Mouse (Mus musculus) MEL (cell line): ENCODE results near the gene Zkscan2. TPM values are rescaled to one million over a fixed set of nuclear protein-coding genes. Genes with fewer than 3 reads are reported as not detected.

Experiments used
- DNase-seq: peaks from one replicate; pipeline ENCODE4 v3.0.0; 2011; ENCODE audit warnings: low read depth, low spot score
- H3K27ac ChIP-seq: 2 replicates; pipeline ENCODE4 v1.5.1; 2012; ENCODE audit warnings: low read depth, mild to moderate bottlenecking, control low read depth, low read length, moderate library complexity; ENCODE audit not compliant: control insufficient read depth
- H3K27me3 ChIP-seq, 2 experiments: fragments of 150-350 bp in 1 of 2; sonication (generic) in 1 of 2; 2 replicates each; pipeline ENCODE4 v1.6.1; 2012; ENCODE audit warnings: low read length in 2 of 2, mild to moderate bottlenecking in 2 of 2, improper control_type of control experiment in 1 of 2, moderate library complexity in 1 of 2; ENCODE audit not compliant: insufficient read depth in 2 of 2, control insufficient read depth in 1 of 2
- H3K36me3 ChIP-seq, 2 experiments: 2 replicates each; pipeline ENCODE4 v1.6.1; 2012 to 2014; ENCODE audit warnings: low read length in 2 of 2, improper control_type of control experiment in 1 of 2, inconsistent platforms in 1 of 2, mild to moderate bottlenecking in 1 of 2; ENCODE audit not compliant: insufficient read depth in 2 of 2, control insufficient read depth in 1 of 2
- H3K4me1 ChIP-seq, 2 experiments: fragments of 150-350 bp in 1 of 2; sonication (generic) in 1 of 2; 2 replicates each; pipeline ENCODE4 v1.6.1; 2012; ENCODE audit warnings: low read length in 2 of 2, improper control_type of control experiment in 1 of 2, mild to moderate bottlenecking in 1 of 2; ENCODE audit not compliant: insufficient read depth in 2 of 2, control insufficient read depth in 1 of 2
- H3K4me3 ChIP-seq, 2 experiments: fragments of 150-350 bp in 1 of 2; sonication (generic) in 1 of 2; 2 replicates each; pipeline ENCODE4 v1.5.1; 2012; ENCODE audit warnings: low read depth in 2 of 2, low read length in 2 of 2, mild to moderate bottlenecking in 2 of 2, moderate library complexity in 2 of 2, control low read depth in 1 of 2, improper control_type of control experiment in 1 of 2; ENCODE audit not compliant: control insufficient read depth in 1 of 2, insufficient read depth in 1 of 2
- H3K79me2 ChIP-seq: 2 replicates; pipeline ENCODE4 v1.6.1; 2012; ENCODE audit warnings: mild to moderate bottlenecking, low read length, moderate library complexity; ENCODE audit not compliant: control insufficient read depth, poor library complexity, insufficient read depth
- H3K9ac ChIP-seq: 2 replicates; pipeline ENCODE4 v1.6.1; 2012; ENCODE audit warnings: low read depth, mild to moderate bottlenecking, control low read depth, low read length, moderate library complexity; ENCODE audit not compliant: control insufficient read depth, poor library complexity, severe bottlenecking
- H3K9me3 ChIP-seq: fragments of 150-350 bp; sonication (generic); replicated peaks from 2 replicates; pipeline ENCODE4 v1.6.1; 2012; ENCODE audit warnings: mild to moderate bottlenecking, low read length, improper control_type of control experiment, moderate library complexity; ENCODE audit not compliant: insufficient read depth
- BHLHE40 ChIP-seq: IDR thresholded peaks from 2 replicates; pipeline ENCODE4 v1.6.1; 2012; ENCODE audit warnings: low read depth, mild to moderate bottlenecking, inconsistent platforms, low read length, improper control_type of control experiment, borderline replicate concordance
- CTCF ChIP-seq, 3 experiments: IDR thresholded peaks in 2 of 3; conservative IDR thresholded peaks in 1 of 3; 2 replicates each; pipeline ENCODE4 v1.5.1; 2011 to 2012; ENCODE audit warnings: low read length in 3 of 3, low read depth in 2 of 3, mild to moderate bottlenecking in 2 of 3, improper control_type of control experiment in 1 of 3, inconsistent platforms in 1 of 3, mixed read lengths in 1 of 3, moderate library complexity in 1 of 3; ENCODE audit not compliant: control insufficient read depth in 1 of 3, insufficient read depth in 1 of 3, poor library complexity in 1 of 3, severe bottlenecking in 1 of 3
- E2F4 ChIP-seq: IDR thresholded peaks from 2 replicates; pipeline ENCODE4 v1.6.1; 2011; ENCODE audit warnings: low read depth, low read length, improper control_type of control experiment, borderline replicate concordance
- ELF1 ChIP-seq: IDR thresholded peaks from 2 replicates; pipeline ENCODE4 v1.6.1; 2014; ENCODE audit warnings: low read depth, mild to moderate bottlenecking, inconsistent platforms, low read length, improper control_type of control experiment, moderate library complexity
- ETS1 ChIP-seq: IDR thresholded peaks from 2 replicates; pipeline ENCODE4 v1.6.1; 2012; ENCODE audit warnings: low read depth, mild to moderate bottlenecking, inconsistent platforms, low read length, improper control_type of control experiment, moderate library complexity
- GABPA ChIP-seq: IDR thresholded peaks from 2 replicates; pipeline ENCODE4 v1.6.1; 2012; ENCODE audit warnings: low read depth, mild to moderate bottlenecking, inconsistent platforms, low read length, improper control_type of control experiment, moderate library complexity
- GATA1 ChIP-seq: IDR thresholded peaks from 2 replicates; pipeline ENCODE4 v1.6.1; 2011; ENCODE audit warnings: low read depth, low read length, improper control_type of control experiment
- JUND ChIP-seq: IDR thresholded peaks from 2 replicates; pipeline ENCODE4 v1.6.1; 2011; ENCODE audit warnings: low read depth, mild to moderate bottlenecking, improper control_type of control experiment, low read length
- KAT2A ChIP-seq: conservative IDR thresholded peaks from 2 replicates; pipeline ENCODE4 v1.6.1; 2012; ENCODE audit warnings: low read depth, low read length, improper control_type of control experiment, inconsistent platforms
- MAFK ChIP-seq: IDR thresholded peaks from 2 replicates; pipeline ENCODE4 v1.6.1; 2011; ENCODE audit warnings: low read depth, mild to moderate bottlenecking, low read length, improper control_type of control experiment, borderline replicate concordance
- MAX ChIP-seq: IDR thresholded peaks from 2 replicates; pipeline ENCODE4 v1.6.1; 2011; ENCODE audit warnings: low read length, improper control_type of control experiment
- MEF2A ChIP-seq: IDR thresholded peaks from 2 replicates; pipeline ENCODE4 v1.6.1; 2014; ENCODE audit warnings: low read depth, mild to moderate bottlenecking, inconsistent platforms, low read length, improper control_type of control experiment; ENCODE audit not compliant: poor library complexity, insufficient replicate concordance, severe bottlenecking; ENCODE audit errors: extremely low read depth
- MXI1 ChIP-seq: IDR thresholded peaks from 2 replicates; pipeline ENCODE4 v1.6.1; 2011; ENCODE audit warnings: mild to moderate bottlenecking, low read depth, low read length, improper control_type of control experiment
- MYB ChIP-seq: IDR thresholded peaks from 2 replicates; pipeline ENCODE4 v1.6.1; 2011; ENCODE audit warnings: mild to moderate bottlenecking, low read depth, low read length, improper control_type of control experiment
- MYC ChIP-seq: IDR thresholded peaks from 2 replicates; pipeline ENCODE4 v1.6.1; 2011; ENCODE audit warnings: low read depth, mild to moderate bottlenecking, low read length, improper control_type of control experiment, moderate library complexity
- NELFE ChIP-seq: IDR thresholded peaks from 2 replicates; pipeline ENCODE4 v1.6.1; 2011; ENCODE audit warnings: low read depth, low read length, improper control_type of control experiment
- NRF1 ChIP-seq: IDR thresholded peaks from 2 replicates; pipeline ENCODE4 v1.6.1; 2014; ENCODE audit warnings: low read depth, mild to moderate bottlenecking, inconsistent platforms, low read length, improper control_type of control experiment, moderate library complexity; ENCODE audit not compliant: poor library complexity, insufficient read depth, severe bottlenecking
- POLR2AphosphoS5 ChIP-seq: IDR thresholded peaks from 2 replicates; pipeline ENCODE4 v1.6.1; 2012; ENCODE audit warnings: low read depth, borderline replicate concordance, mild to moderate bottlenecking, inconsistent platforms, low read length, moderate library complexity, mixed read lengths
- RAD21 ChIP-seq: IDR thresholded peaks from 2 replicates; pipeline ENCODE4 v1.6.1; 2011; ENCODE audit warnings: mild to moderate bottlenecking, low read depth, low read length, improper control_type of control experiment
- RCOR1 ChIP-seq: IDR thresholded peaks from 2 replicates; pipeline ENCODE4 v1.6.1; 2012; ENCODE audit warnings: low read depth, mild to moderate bottlenecking, inconsistent platforms, low read length, improper control_type of control experiment
- SIN3A ChIP-seq: IDR thresholded peaks from 2 replicates; pipeline ENCODE4 v1.6.1; 2012; ENCODE audit warnings: low read length, improper control_type of control experiment, inconsistent platforms
- SMC3 ChIP-seq: IDR thresholded peaks from 2 replicates; pipeline ENCODE4 v1.6.1; 2011; ENCODE audit warnings: low read depth, low read length, improper control_type of control experiment
- TAL1 ChIP-seq: IDR thresholded peaks from 2 replicates; pipeline ENCODE4 v1.6.1; 2012; ENCODE audit warnings: mild to moderate bottlenecking, inconsistent platforms, low read length, moderate library complexity, mixed read lengths
- TCF12 ChIP-seq: IDR thresholded peaks from 2 replicates; pipeline ENCODE4 v1.6.1; 2014; ENCODE audit warnings: low read depth, mild to moderate bottlenecking, inconsistent platforms, low read length, improper control_type of control experiment, moderate library complexity
- UBTF ChIP-seq: IDR thresholded peaks from 2 replicates; pipeline ENCODE4 v1.6.1; 2012; ENCODE audit warnings: low read depth, mild to moderate bottlenecking, inconsistent platforms, low read length, improper control_type of control experiment, moderate library complexity, borderline replicate concordance; ENCODE audit not compliant: insufficient read depth
- USF1 ChIP-seq: IDR thresholded peaks from 2 replicates; pipeline ENCODE4 v1.6.1; 2014; ENCODE audit warnings: low read depth, mild to moderate bottlenecking, inconsistent platforms, low read length, improper control_type of control experiment, moderate library complexity
- ZKSCAN1 ChIP-seq: IDR thresholded peaks from 2 replicates; pipeline ENCODE4 v1.6.1; 2012; ENCODE audit warnings: low read depth, mild to moderate bottlenecking, inconsistent platforms, low read length, improper control_type of control experiment, moderate library complexity
- ZMIZ1 ChIP-seq: IDR thresholded peaks from 2 replicates; pipeline ENCODE4 v1.6.1; 2012; ENCODE audit warnings: low read depth, mild to moderate bottlenecking, inconsistent platforms, low read length, improper control_type of control experiment, moderate library complexity
- polyA plus RNA-seq, 2 experiments: library from polyadenylated mRNA; stranded (reverse) in 1 of 2; unstranded in 1 of 2; fragments of >175 nt in 1 of 2; fragments of >200 nt in 1 of 2; gene quantifications; 2 replicates each; pipeline versions ENCODE4 v1.2.1 to v1.2.4; 2012; ENCODE audit warnings: low replicate concordance in 2 of 2, low read depth in 1 of 2; ENCODE audit not compliant: insufficient read length in 2 of 2, insufficient read depth in 1 of 2, missing spikeins in 1 of 2
- total RNA-seq: library from RNA; depleted of rRNA; stranded (reverse); fragments of 300-350 nt; gene quantifications from 2 replicates; pipeline ENCODE4 v1.2.3, GENCODE M21; 2012

Zkscan2 gene
- total and polyA plus RNA-seq, 3 experiments: not detected

DNA sequence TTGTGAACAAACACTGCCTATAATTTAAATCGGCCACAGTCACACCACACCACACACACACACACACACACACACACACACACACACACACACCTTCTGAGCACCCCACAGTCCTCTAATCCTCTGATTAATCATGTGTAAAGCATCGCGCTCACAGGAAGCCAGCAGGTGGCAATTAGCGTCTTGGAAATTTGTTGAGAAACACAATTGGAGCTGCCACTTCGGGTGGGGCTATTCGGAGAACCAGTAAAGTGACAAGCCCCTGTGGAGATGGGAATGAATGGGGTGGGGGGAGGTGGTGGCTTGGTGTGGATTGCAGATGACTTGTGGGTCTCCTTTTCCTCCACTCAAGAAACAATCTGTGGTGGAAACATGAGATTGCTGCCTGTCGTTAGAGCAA is 7.7 kb upstream of the Zkscan2 start:
- TF ChIP-seq MAX (no peak), ZMIZ1 (no peak), UBTF (no peak), SMC3 (no peak), POLR2AphosphoS5 (no peak), SIN3A (no peak), MYB (no peak), ELF1 (no peak), ZKSCAN1 (no peak), ETS1 (no peak), MEF2A (no peak), E2F4 (no peak), JUND (no peak), GATA1 (no peak), NELFE (no peak), MAFK (no peak), GABPA (no peak), USF1 (no peak)
- H3K4me1 ChIP-seq: no peaks in the 10 kb centered on the region
- no peak overlapping the region for H3K27ac ChIP-seq
- H3K9me3 ChIP-seq: no peaks in the 10 kb centered on the region
- no peak overlapping the region for H3K9ac ChIP-seq
- H3K27me3 ChIP-seq: 0 out of 4 replicates have a peak, but pooled peaks cover 0 to 2% of the 10 kb centered on the region in 2 experiments
- no peaks in the 10 kb centered on the region for H3K79me2 ChIP-seq
- DNase-seq: no peak
- no peak overlapping the region for H3K4me3 ChIP-seq
- no peaks in the 10 kb centered on the region for H3K36me3 ChIP-seq

DNA sequence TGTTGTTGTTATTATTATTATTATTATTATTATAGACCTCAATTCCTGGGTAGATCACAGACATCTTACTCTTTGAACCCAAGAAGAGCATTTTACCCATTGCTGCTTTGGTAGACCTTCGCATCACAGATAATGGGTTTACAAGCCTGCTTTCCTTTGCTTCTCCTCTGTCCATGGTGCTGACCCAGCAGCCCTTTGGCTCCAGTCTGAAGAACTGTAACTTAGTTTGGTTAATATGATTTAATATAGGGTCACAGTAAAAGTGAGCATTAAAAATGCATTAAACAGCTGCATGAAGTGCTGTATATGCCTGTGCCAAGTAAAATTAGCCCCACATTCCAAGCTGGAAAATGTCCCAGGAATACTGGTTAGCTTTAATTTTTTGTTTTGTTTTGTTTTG is 3.1 kb upstream of the Zkscan2 start:
- H3K27ac ChIP-seq: no peak overlapping the region
- H3K27me3 ChIP-seq: peaks cover 0 to 2% of the 10 kb centered on the region in 2 experiments; a peak in 1 of 4 replicates
- no peaks in the 10 kb centered on the region for H3K9me3 ChIP-seq
- H3K4me3 ChIP-seq: no peak overlapping the region
- H3K9ac ChIP-seq: no peak overlapping the region
- TF ChIP-seq TAL1 (no peak), TCF12 (no peak), RCOR1 (no peak), MYB (no peak), NRF1 (no peak), MXI1 (no peak), BHLHE40 (no peak), CTCF (IDR thresholded peaks at IDR 0.05 in 2 of 3, conservative IDR thresholded peaks at IDR 0.05 in 1 of 3; ENCODE audit: control insufficient read depth in 1 of 3, insufficient read depth in 1 of 3, low read depth in 2 of 3, low read length in 3 of 3, poor library complexity in 1 of 3, severe bottlenecking in 1 of 3) (no peak), UBTF (no peak), RAD21 (no peak), POLR2AphosphoS5 (no peak), ZKSCAN1 (no peak), ZMIZ1 (no peak), JUND (no peak), MAFK (no peak), GATA1 (no peak), KAT2A (no peak), MEF2A (no peak), MYC (no peak)
- no peaks in the 10 kb centered on the region for H3K79me2 ChIP-seq
- DNase-seq: peak; percentile 69
- no peaks in the 10 kb centered on the region for H3K4me1 ChIP-seq
- no peaks in the 10 kb centered on the region for H3K36me3 ChIP-seq
